Mouse (Mus musculus): ENCODE results near the gene Trim43c. TPM values are rescaled to one million over a fixed set of nuclear protein-coding genes. Genes with fewer than 3 reads are reported as not detected.
"Not testable (repeated sequence)": the region's sequence is repeated elsewhere in the genome, so short reads cannot be mapped to it uniquely, and the experiment has no call there.

Gene Trim43c
- total RNA-seq (2021): under 1 TPM in 1 of 2 experiments, not detected in 1; 0.12 TPM
- long read RNA-seq, experiment 1: 0 reads
- long read RNA-seq, experiment 2: 0 reads

DNA sequence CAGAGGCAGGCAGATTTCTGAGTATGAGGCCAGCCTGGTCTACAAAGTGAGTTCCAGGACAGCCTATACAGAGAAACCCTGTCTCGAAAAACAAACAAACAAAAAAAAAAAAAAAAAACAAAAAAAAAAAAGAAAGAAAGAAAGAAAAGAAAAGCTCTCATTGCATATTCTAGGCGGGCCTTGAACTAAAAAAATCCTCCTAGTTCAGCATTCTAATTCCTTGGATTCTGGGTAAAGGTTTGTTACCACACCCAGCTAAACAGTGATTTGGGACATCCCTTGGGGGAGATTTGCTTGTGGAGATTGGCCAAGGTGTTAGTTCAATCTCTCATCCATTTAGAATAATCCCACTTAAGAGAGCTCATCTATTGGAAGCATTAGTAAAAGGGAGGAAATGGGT lies at the start of gene Trim43c:
Gene Trim43c, plus strand, starts transcription at position 301 of the 400 bp plus-strand sequence.
- DNase-seq; intact Hi-C loops (cut with DNase I): not testable (repeated sequence)

GRCm38 (mm10) chr9:88853072-88853471 lies 14.1 kb downstream of the Trim43c start:
- DNase-seq: not testable (repeated sequence)

GRCm38 (mm10) chr9:88858566-88859492 lies 19.9 kb downstream of the Trim43c start:
- peak; percentile 86 to 87 for DNase-seq
- intact Hi-C loops (cut with DNase I): not testable (repeated sequence)

More at GRCm38 (mm10) chr9:88853072-88853471, 14.1 kb downstream of the Trim43c start:
- intact Hi-C loops (cut with DNase I): not testable (repeated sequence)

Other genes with a start within 250 kb of the Trim43c start
- 10 to 100 TPM; 15.5 to 16.0 TPM for gene Mthfsl, start 118.9 kb upstream of the Trim43c start, total RNA-seq (2021)
- 1 to 10 TPM in 1 of 2 experiments, not detected in 1; 1.0 TPM for gene Bcl2a1d, start 107.2 kb upstream of the Trim43c start, total RNA-seq (2021)
- 1 to 10 TPM in 1 of 2 experiments, not detected in 1; 1.0 TPM for gene Bcl2a1a, start 117.7 kb downstream of the Trim43c start, total RNA-seq (2021)